Mouse (Mus musculus): Measurements from ENCODE around the gene Efcab6. TPM values are rescaled to one million over a fixed set of nuclear protein-coding genes. Genes with fewer than 3 reads are reported as not detected.

Gene Efcab6
- polyA plus RNA-seq, 1 experiment from 2014 or later: 0.57 TPM

- no peaks in the 10 kb centered on the region for H3K36me3 ChIP-seq (ENCODE audit: control insufficient read depth, insufficient read depth, low read length)
- H3K27ac ChIP-seq (ENCODE audit: low read length): no peak overlapping the region
- H3K9ac ChIP-seq (ENCODE audit: low read length): no peak overlapping the region
- 16% methylated on average over 5 of the region's 5 CpGs for WGBS
- H3K4me3 ChIP-seq (ENCODE audit: low read length): no peak overlapping the region
- peak; percentile 80 for ATAC-seq (ENCODE audit: low read depth)
- no peaks in the 10 kb centered on the region for H3K9me3 ChIP-seq (ENCODE audit: control insufficient read depth, low read length)
- H3K4me2 ChIP-seq (ENCODE audit: low read depth, low read length): no peak overlapping the region
- no peaks in the 10 kb centered on the region for H3K4me1 ChIP-seq (replicated peaks; ENCODE audit: control insufficient read depth, insufficient read depth, low read length)
- no peaks in the 10 kb centered on the region for H3K27me3 ChIP-seq (ENCODE audit: control insufficient read depth, insufficient read depth, low read depth, low read length)
These were observed 88.1 kb downstream of the Efcab6 start for GRCm38 (mm10) chr15:83977108-83977507.

GRCm38 (mm10) chr15:83972206-83972605, 93.0 kb downstream of the Efcab6 start:
- no peak for ATAC-seq (ENCODE audit: low read depth)
- WGBS: 46% methylated on average over 9 of the region's 9 CpGs
- H3K4me3 ChIP-seq (ENCODE audit: low read length): no peak overlapping the region
- H3K36me3 ChIP-seq (ENCODE audit: control insufficient read depth, insufficient read depth, low read length): no peaks in the 10 kb centered on the region
- no peak overlapping the region for H3K27ac ChIP-seq (ENCODE audit: low read length)
- no peaks in the 10 kb centered on the region for H3K9me3 ChIP-seq (ENCODE audit: control insufficient read depth, low read length)
- no peak overlapping the region for H3K4me2 ChIP-seq (ENCODE audit: low read depth, low read length)
- no peaks in the 10 kb centered on the region for H3K27me3 ChIP-seq (ENCODE audit: control insufficient read depth, insufficient read depth, low read depth, low read length)
- no peak overlapping the region for H3K9ac ChIP-seq (ENCODE audit: low read length)
- H3K4me1 ChIP-seq (replicated peaks; ENCODE audit: control insufficient read depth, insufficient read depth, low read length): no peaks in the 10 kb centered on the region

GRCm38 (mm10) chr15:83967802-83968201, 97.4 kb downstream of the Efcab6 start:
- H3K27ac ChIP-seq (ENCODE audit: low read length): no peak overlapping the region
- WGBS: 74% methylated on average over 12 of the region's 12 CpGs
- H3K36me3 ChIP-seq (ENCODE audit: control insufficient read depth, insufficient read depth, low read length): no peaks in the 10 kb centered on the region
- no peak for ATAC-seq (ENCODE audit: low read depth)
- no peaks in the 10 kb centered on the region for H3K9me3 ChIP-seq (ENCODE audit: control insufficient read depth, low read length)
- no peaks in the 10 kb centered on the region for H3K27me3 ChIP-seq (ENCODE audit: control insufficient read depth, insufficient read depth, low read depth, low read length)
- H3K4me3 ChIP-seq (ENCODE audit: low read length): no peak overlapping the region
- no peaks in the 10 kb centered on the region for H3K4me1 ChIP-seq (replicated peaks; ENCODE audit: control insufficient read depth, insufficient read depth, low read length)
- no peak overlapping the region for H3K4me2 ChIP-seq (ENCODE audit: low read depth, low read length)
- H3K9ac ChIP-seq (ENCODE audit: low read length): no peak overlapping the region

GRCm38 (mm10) chr15:83965126-83965525, 100.1 kb downstream of the Efcab6 start:
- H3K4me1 ChIP-seq (replicated peaks; ENCODE audit: control insufficient read depth, insufficient read depth, low read length): no peaks in the 10 kb centered on the region; the same call in 1 of the 2 replicates
- no peak overlapping the region for H3K9ac ChIP-seq (ENCODE audit: low read length)
- WGBS: 46% methylated on average over 8 of the region's 8 CpGs
- ATAC-seq (ENCODE audit: low read depth): no peak
- no peak overlapping the region for H3K4me2 ChIP-seq (ENCODE audit: low read depth, low read length)
- no peak overlapping the region for H3K27ac ChIP-seq (ENCODE audit: low read length)
- no peak overlapping the region for H3K4me3 ChIP-seq (ENCODE audit: low read length)
- H3K9me3 ChIP-seq (ENCODE audit: control insufficient read depth, low read length): no peaks in the 10 kb centered on the region
- no peaks in the 10 kb centered on the region for H3K36me3 ChIP-seq (ENCODE audit: control insufficient read depth, insufficient read depth, low read length)
- no peaks in the 10 kb centered on the region for H3K27me3 ChIP-seq (ENCODE audit: control insufficient read depth, insufficient read depth, low read depth, low read length)

- ATAC-seq (ENCODE audit: low read depth): no peak
- H3K27me3 ChIP-seq (ENCODE audit: control insufficient read depth, insufficient read depth, low read depth, low read length): no peaks in the 10 kb centered on the region
- H3K9ac ChIP-seq (ENCODE audit: low read length): no peak overlapping the region
- H3K4me3 ChIP-seq (ENCODE audit: low read length): no peak overlapping the region
- H3K36me3 ChIP-seq (ENCODE audit: control insufficient read depth, insufficient read depth, low read length): no peaks in the 10 kb centered on the region
- no peaks in the 10 kb centered on the region for H3K9me3 ChIP-seq (ENCODE audit: control insufficient read depth, low read length)
- H3K4me2 ChIP-seq (ENCODE audit: low read depth, low read length): no peak overlapping the region
- H3K4me1 ChIP-seq (replicated peaks; ENCODE audit: control insufficient read depth, insufficient read depth, low read length): peaks cover 6% of the 10 kb centered on the region
- no peak overlapping the region for H3K27ac ChIP-seq (ENCODE audit: low read length)
- WGBS: 68% methylated on average over 3 of the region's 3 CpGs
These were observed 106.8 kb downstream of the Efcab6 start for GRCm38 (mm10) chr15:83958376-83958775.

GRCm38 (mm10) chr15:83956996-83957395, 108.2 kb downstream of the Efcab6 start:
- H3K27ac ChIP-seq (ENCODE audit: low read length): no peak overlapping the region
- no peaks in the 10 kb centered on the region for H3K36me3 ChIP-seq (ENCODE audit: control insufficient read depth, insufficient read depth, low read length)
- H3K27me3 ChIP-seq (ENCODE audit: control insufficient read depth, insufficient read depth, low read depth, low read length): no peaks in the 10 kb centered on the region
- no peak overlapping the region for H3K4me3 ChIP-seq (ENCODE audit: low read length)
- H3K4me1 ChIP-seq (replicated peaks; ENCODE audit: control insufficient read depth, insufficient read depth, low read length): peaks cover 6% of the 10 kb centered on the region
- no peak overlapping the region for H3K4me2 ChIP-seq (ENCODE audit: low read depth, low read length)
- H3K9me3 ChIP-seq (ENCODE audit: control insufficient read depth, low read length): no peaks in the 10 kb centered on the region
- 76% methylated on average over 7 of the region's 7 CpGs for WGBS
- H3K9ac ChIP-seq (ENCODE audit: low read length): no peak overlapping the region
- no peak for ATAC-seq (ENCODE audit: low read depth)

- WGBS: 54% methylated on average over 8 of the region's 8 CpGs
- peaks cover 6% of the 10 kb centered on the region for H3K4me1 ChIP-seq (replicated peaks; ENCODE audit: control insufficient read depth, insufficient read depth, low read length)
- H3K9ac ChIP-seq (ENCODE audit: low read length): no peak overlapping the region
- no peaks in the 10 kb centered on the region for H3K9me3 ChIP-seq (ENCODE audit: control insufficient read depth, low read length)
- H3K36me3 ChIP-seq (ENCODE audit: control insufficient read depth, insufficient read depth, low read length): no peaks in the 10 kb centered on the region
- no peaks in the 10 kb centered on the region for H3K27me3 ChIP-seq (ENCODE audit: control insufficient read depth, insufficient read depth, low read depth, low read length)
- no peak overlapping the region for H3K4me3 ChIP-seq (ENCODE audit: low read length)
- peak; percentile 93 for ATAC-seq (ENCODE audit: low read depth)
- H3K4me2 ChIP-seq (ENCODE audit: low read depth, low read length): no peak overlapping the region
- H3K27ac ChIP-seq (ENCODE audit: low read length): peak overlapping the region; percentile 47
These were observed 109.1 kb downstream of the Efcab6 start for GRCm38 (mm10) chr15:83955948-83956707.

GRCm38 (mm10) chr15:83949729-83950491, 115.3 kb downstream of the Efcab6 start:
- H3K4me2 ChIP-seq (ENCODE audit: low read depth, low read length): no peak overlapping the region
- no peaks in the 10 kb centered on the region for H3K36me3 ChIP-seq (ENCODE audit: control insufficient read depth, insufficient read depth, low read length)
- H3K9me3 ChIP-seq (ENCODE audit: control insufficient read depth, low read length): no peaks in the 10 kb centered on the region
- H3K4me3 ChIP-seq (ENCODE audit: low read length): no peak overlapping the region
- no peaks in the 10 kb centered on the region for H3K4me1 ChIP-seq (replicated peaks; ENCODE audit: control insufficient read depth, insufficient read depth, low read length)
- peak; percentile 60; the same call in 1 of the 2 replicates for ATAC-seq (ENCODE audit: low read depth)
- WGBS: 42% methylated on average over 16 of the region's 16 CpGs
- H3K27me3 ChIP-seq (ENCODE audit: control insufficient read depth, insufficient read depth, low read depth, low read length): no peaks in the 10 kb centered on the region
- no peak overlapping the region for H3K27ac ChIP-seq (ENCODE audit: low read length)
- no peak overlapping the region for H3K9ac ChIP-seq (ENCODE audit: low read length)

GRCm38 (mm10) chr15:83939703-83940102, 125.5 kb downstream of the Efcab6 start:
- 27% methylated on average over 5 of the region's 5 CpGs for WGBS
- H3K9me3 ChIP-seq (ENCODE audit: control insufficient read depth, low read length): no peaks in the 10 kb centered on the region
- H3K4me2 ChIP-seq (ENCODE audit: low read depth, low read length): no peak overlapping the region
- no peak for ATAC-seq (ENCODE audit: low read depth)
- no peaks in the 10 kb centered on the region for H3K4me1 ChIP-seq (replicated peaks; ENCODE audit: control insufficient read depth, insufficient read depth, low read length)
- no peaks in the 10 kb centered on the region for H3K36me3 ChIP-seq (ENCODE audit: control insufficient read depth, insufficient read depth, low read length)
- H3K9ac ChIP-seq (ENCODE audit: low read length): no peak overlapping the region
- H3K4me3 ChIP-seq (ENCODE audit: low read length): no peak overlapping the region
- H3K27ac ChIP-seq (ENCODE audit: low read length): no peak overlapping the region
- no peaks in the 10 kb centered on the region for H3K27me3 ChIP-seq (ENCODE audit: control insufficient read depth, insufficient read depth, low read depth, low read length)

Data from lung, embryonic 16.5 days (tissue).